Mouse (Mus musculus) kidney, embryonic 16.5 days (tissue): ENCODE data around the gene Ercc5. TPM values are rescaled to one million over a fixed set of nuclear protein-coding genes. Genes with fewer than 3 reads are reported as not detected.

Experiments used
- ATAC-seq: fragments of 200-750 bp; cut with Nextera tagmentation; 2 replicates; pipeline ENCODE4 v1.8.0; 2017; ENCODE audit warnings: moderate TSS enrichment; ENCODE audit not compliant: low FRiP score, low TSS enrichment
- H3K27ac ChIP-seq: fragments of 300-500 bp; sonication (generic); 2 replicates; pipeline ENCODE4 v1.5.1; 2014; ENCODE audit warnings: low read length
- H3K27me3 ChIP-seq: fragments of 300-500 bp; sonication (generic); 2 replicates; pipeline ENCODE4 v1.6.1; 2014; ENCODE audit warnings: low read length, control low read depth, mixed read lengths; ENCODE audit not compliant: insufficient read depth
- H3K36me3 ChIP-seq: fragments of 300-500 bp; sonication (generic); 2 replicates; pipeline ENCODE4 v1.6.1; 2014; ENCODE audit warnings: low read length, control low read depth, mixed read lengths; ENCODE audit not compliant: insufficient read depth
- H3K4me1 ChIP-seq: fragments of 300-500 bp; sonication (generic); 2 replicates; pipeline ENCODE4 v1.6.1; 2014; ENCODE audit warnings: low read length, control low read depth, mixed read lengths; ENCODE audit not compliant: insufficient read depth
- H3K4me2 ChIP-seq: fragments of 300-500 bp; sonication (generic); replicated peaks from 2 replicates; pipeline ENCODE4 v1.6.1; 2014; ENCODE audit warnings: low read depth, low read length
- H3K4me3 ChIP-seq: fragments of 300-500 bp; sonication (generic); 2 replicates; pipeline ENCODE4 v1.5.1; 2014; ENCODE audit warnings: mild to moderate bottlenecking, low read length
- H3K9ac ChIP-seq: fragments of 300-500 bp; sonication (generic); replicated peaks from 2 replicates; pipeline ENCODE4 v1.6.1; 2014; ENCODE audit warnings: low read length
- H3K9me3 ChIP-seq: fragments of 300-500 bp; sonication (generic); 2 replicates; pipeline ENCODE4 v1.6.1; 2016; ENCODE audit warnings: low read length, control low read depth
- WGBS: fragments of 180-500 bp; shearing (Covaris S2); extraction: QIAGEN DNeasy Blood & Tissue Kit; methylation state at CpG from one replicate; pipeline ENCODE4 v1.1.7; 2014; 5-methylcytosine and 5-hydroxymethylcytosine counted together
- polyA plus RNA-seq: library from polyadenylated mRNA; unstranded; fragments of >200 nt; fragmentation: Nextera tagmentation; extraction: Ambion mirVana; gene quantifications from 2 replicates; pipeline ENCODE4 v1.2.1, GENCODE M21; 2015

Ercc5 gene
- polyA plus RNA-seq, 1 experiment from 2014 or later: 16.2 TPM

- H3K27me3 ChIP-seq: no peaks in the 10 kb centered on the region
- no peaks in the 10 kb centered on the region for H3K9me3 ChIP-seq
- 62% methylated on average over 2 of the region's 2 CpGs for WGBS
- H3K27ac ChIP-seq: no peak overlapping the region
- H3K4me2 ChIP-seq: no peak overlapping the region
- no peak for ATAC-seq
- H3K9ac ChIP-seq: no peak overlapping the region
- H3K36me3 ChIP-seq: no peaks in the 10 kb centered on the region
- no peaks in the 10 kb centered on the region for H3K4me1 ChIP-seq
- H3K4me3 ChIP-seq: no peak overlapping the region
Measured at GRCm38 (mm10) chr1:44217118-44217517, 69.6 kb downstream of the Ercc5 start.

DNA sequence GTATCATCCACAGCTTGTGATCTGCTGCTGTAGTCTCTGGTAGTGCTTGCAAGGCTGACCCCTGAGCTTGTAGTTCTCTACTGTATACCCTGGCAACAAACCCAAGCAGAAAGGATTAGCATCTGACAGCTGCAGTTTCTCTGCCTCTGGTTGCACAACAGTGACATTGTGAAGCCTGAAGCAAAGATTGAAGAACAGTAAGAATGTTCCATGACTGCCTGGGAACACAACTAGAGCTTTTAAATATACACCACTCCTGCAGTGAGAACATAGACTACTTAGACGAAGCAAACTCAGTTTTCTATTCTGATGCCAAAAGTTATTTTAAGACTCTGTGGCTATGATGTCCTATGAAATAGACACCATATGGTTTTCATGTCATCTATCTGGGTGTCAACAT is 71.3 kb downstream of the Ercc5 start, which contains the start of gene Mettl21e:
Mettl21e (minus strand) TSS at position 86 of the 400 bp plus-strand sequence.
- no peak for ATAC-seq
- no peak within 1 kb of the TSS for H3K27ac ChIP-seq
- no peaks in the 10 kb centered on the region for H3K27me3 ChIP-seq
- 54% methylated on average over 1 of the region's 1 CpGs for WGBS
- no peaks in the 10 kb centered on the region for H3K4me1 ChIP-seq
- H3K4me2 ChIP-seq: no peak within 1 kb of the TSS
- H3K9ac ChIP-seq: no peak within 1 kb of the TSS
- H3K4me3 ChIP-seq: no peak within 1 kb of the TSS
- no peaks in the 10 kb centered on the region for H3K36me3 ChIP-seq
- no peaks in the 10 kb centered on the region for H3K9me3 ChIP-seq

DNA sequence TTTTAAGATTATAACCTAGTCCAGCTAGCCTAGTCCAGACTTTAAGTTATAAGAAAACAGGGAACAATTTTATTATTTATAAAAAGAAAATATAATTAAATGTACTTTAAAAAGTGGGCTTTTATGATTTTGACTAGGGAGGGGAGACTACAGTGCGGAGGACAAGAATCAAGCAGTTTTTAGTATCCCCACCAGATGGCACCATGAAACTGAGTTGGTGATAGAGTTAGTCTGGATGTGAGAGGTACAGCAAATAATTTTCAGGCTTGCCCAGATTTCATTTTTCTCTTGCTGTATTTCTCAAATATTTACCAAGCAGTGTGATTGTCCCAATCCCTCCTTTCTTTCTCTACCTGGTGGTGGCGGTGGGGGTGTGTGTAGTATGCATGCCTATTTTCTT is 81.5 kb downstream of the Ercc5 start:
- H3K4me2 ChIP-seq: no peak overlapping the region
- no peak overlapping the region for H3K9ac ChIP-seq
- WGBS: 65% methylated on average over 2 of the region's 2 CpGs
- no peaks in the 10 kb centered on the region for H3K4me1 ChIP-seq
- no peak overlapping the region for H3K27ac ChIP-seq
- peak; percentile 46; the same call in 1 of the 2 replicates for ATAC-seq
- no peak overlapping the region for H3K4me3 ChIP-seq
- H3K9me3 ChIP-seq: no peaks in the 10 kb centered on the region
- no peaks in the 10 kb centered on the region for H3K27me3 ChIP-seq
- no peaks in the 10 kb centered on the region for H3K36me3 ChIP-seq

Other genes starting within 250 kb of the Ercc5 start
- 63.7 and 71.3 TPM in 2 replicates for gene Tpp2, start 214.1 kb upstream of the Ercc5 start, polyA plus RNA-seq
- gene Mettl21c, start 127.7 kb upstream of the Ercc5 start, polyA plus RNA-seq: 0.24 and 0.36 TPM in 2 replicates
- 0.05 and 0.06 TPM in 2 replicates for gene Gm8251, start 85.8 kb upstream of the Ercc5 start, polyA plus RNA-seq
- 76.7 and 79.9 TPM in 2 replicates for gene Tex30, start 45.3 kb upstream of the Ercc5 start, polyA plus RNA-seq
- 70.6 and 71.7 TPM in 2 replicates for gene Kdelc1, start 28.9 kb upstream of the Ercc5 start, polyA plus RNA-seq
- 19.9 and 22.8 TPM in 2 replicates for gene Bivm, start 28.8 kb upstream of the Ercc5 start, polyA plus RNA-seq
- gene Mettl21e, start 71.2 kb downstream of the Ercc5 start, polyA plus RNA-seq: 0.05 and 0.07 TPM in 2 replicates